Mouse (Mus musculus): ENCODE results near the gene Hoxc9.

DNA sequence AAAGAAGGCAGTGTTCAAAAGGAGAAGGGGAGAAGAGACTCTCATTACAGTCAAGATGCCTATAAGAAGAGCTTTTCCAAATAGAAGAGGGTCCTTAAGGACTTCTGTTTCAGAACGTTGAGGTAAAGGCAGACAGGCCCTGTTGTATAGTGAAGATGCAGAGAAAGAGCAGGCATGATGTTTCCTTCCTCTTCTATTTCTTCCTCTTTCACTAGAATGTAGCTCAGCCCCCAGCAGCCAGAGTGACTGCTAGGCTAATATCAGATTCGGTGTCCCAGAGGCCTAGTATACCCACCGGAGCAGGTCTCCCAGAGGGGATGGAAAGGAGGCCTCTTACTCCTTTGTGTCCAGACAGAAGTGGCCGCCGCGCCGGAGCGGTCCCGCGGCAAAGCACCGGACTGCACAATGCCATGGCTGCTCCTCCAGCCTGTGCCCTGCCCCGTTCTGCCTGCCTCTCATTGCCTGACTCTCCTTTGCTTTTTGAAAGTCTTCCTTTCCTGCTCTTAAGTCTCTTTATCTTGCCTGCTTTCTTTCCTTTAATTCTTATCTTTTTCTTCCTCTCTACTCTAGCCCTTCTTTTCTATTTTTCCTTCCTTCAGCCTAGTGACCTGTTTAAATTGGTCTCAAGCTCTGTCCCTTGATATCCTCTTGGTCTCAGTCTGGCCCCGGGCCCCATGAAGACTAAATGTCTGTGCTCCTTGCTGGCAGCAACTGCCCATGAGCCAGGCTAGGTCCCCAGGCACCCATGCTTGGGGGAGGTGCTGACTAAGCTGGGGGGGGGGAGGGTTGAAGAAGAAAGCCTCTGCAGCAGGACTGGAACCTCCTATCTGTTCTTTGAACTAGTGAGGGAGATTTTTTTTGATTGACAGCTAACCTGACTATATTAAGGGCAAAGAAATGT, 2.6 kb downstream of the Hoxc9 start:
- TF ChIP-seq CTCF (IDR thresholded peaks at IDR 0.05; ENCODE audit: insufficient read depth, low read depth, low read length) = no peak
- no peak for TF ChIP-seq POLR2A (IDR thresholded peaks at IDR 0.05; ENCODE audit: insufficient read depth, low read depth, low read length)
